Mouse (Mus musculus) ovary, postnatal 10 days (tissue): ENCODE data around the gene Tmem179.

Experiments
- DNase-seq: peaks from one replicate; pipeline ENCODE4 v3.0.0; 2022; ENCODE audit warnings: low spot score

Tmem179 gene

DNA sequence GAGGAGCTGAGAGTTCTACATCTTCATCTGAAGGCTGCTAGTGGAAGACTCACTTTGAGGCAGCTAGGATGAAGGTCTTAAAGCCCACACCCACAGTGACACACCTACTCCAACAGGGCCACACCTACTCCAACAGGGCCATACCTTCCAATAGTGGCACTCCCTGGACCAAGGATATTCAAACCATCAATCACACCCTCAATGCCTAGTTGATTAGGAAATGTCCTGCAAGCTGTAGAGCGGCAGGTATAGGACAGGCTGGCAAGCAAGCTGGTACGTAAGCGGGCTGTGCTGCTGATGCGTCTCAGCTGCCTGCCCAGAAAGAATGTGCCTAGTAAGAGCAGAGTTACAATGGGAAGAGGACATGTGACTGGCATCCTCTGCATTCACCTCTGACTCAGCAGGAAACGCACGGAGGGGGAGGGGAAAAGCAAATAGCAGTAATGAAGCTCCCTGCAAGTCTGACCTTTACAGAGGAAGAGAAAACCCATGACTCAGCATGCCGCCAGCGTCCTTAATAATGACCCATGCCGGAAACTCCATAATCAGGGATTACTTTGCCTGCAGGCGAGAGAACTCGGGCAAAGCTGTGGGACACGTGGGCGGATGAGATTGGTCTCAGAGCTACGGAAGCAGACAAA lies at the start of gene Tmem179:
Tmem179 (minus strand) TSS at position 51 of the 641 bp plus-strand sequence.
- no peak for DNase-seq

DNA sequence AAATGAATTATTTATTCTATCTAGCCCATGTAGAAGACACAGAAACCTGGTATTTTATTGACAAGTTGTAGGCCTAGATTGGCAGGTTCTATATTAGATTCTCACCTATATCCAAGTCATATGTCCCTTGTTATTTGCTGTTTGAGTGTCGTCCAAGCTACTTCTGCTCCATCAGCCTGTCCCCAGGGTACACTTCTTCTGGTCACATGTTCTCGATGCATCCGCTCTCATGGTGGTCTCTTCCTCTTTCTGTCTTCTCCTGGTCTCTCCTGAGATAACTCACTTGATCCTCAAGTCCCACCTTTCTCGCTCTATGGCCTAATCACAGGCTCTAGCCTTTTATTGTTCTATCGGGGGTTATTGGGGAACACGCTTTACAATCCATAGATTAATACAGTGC lies 46.5 kb upstream of the Tmem179 start:
- DNase-seq, result no peak

DNA sequence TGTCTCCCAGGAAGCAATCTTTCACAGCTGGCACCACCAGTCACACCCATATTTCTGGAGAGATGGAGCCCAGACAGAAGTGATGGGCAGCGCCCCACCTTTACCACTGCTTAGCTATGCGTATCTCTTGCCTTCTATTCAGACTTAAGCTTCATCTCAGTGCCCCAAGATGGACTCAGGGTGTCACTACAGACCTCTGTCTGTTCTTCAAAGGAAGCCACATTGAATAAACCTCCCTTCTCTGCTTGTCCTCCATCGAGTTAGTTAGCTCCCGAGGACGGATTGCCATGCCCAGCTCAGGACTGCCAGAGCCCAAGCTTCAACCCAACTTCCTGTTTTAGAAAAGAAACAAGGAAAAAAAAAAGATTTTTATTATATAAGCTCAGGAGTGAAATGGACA lies 45.9 kb upstream of the Tmem179 start:
- DNase-seq, result no peak

GRCm38 (mm10) chr12:112561163-112561562 lies 44.6 kb upstream of the Tmem179 start:
- DNase-seq, result no peak

DNA sequence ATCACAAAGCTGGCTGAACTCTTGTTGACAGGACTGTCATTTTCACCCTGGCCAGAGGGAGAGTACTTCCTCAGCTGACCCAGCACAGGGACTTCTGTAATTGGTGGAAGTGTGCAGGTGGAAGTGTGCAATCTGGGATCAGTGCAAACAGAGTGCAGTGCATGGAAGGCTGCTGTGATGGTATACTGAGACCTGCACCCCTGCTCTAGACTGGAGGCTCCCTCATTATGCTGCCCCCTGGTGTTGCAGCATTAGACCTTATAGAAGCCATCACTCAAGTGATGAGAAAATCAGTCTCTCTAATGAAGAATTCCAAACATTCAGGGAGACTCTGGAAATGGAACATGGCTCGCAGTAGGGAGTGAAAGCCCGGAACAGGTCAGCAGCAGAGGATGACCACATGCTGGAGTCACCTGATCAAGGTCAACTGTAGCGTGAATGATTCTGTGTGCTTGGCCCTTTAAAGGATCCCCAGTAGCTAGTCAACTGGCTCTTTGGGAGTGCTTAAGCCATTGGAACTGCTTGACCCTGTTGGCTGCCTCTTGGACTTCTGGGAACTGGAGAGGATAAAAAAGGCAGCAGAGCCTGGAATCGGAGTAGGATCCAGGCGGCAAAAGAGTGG lies 43.7 kb upstream of the Tmem179 start:
- DNase-seq, result no peak

DNA sequence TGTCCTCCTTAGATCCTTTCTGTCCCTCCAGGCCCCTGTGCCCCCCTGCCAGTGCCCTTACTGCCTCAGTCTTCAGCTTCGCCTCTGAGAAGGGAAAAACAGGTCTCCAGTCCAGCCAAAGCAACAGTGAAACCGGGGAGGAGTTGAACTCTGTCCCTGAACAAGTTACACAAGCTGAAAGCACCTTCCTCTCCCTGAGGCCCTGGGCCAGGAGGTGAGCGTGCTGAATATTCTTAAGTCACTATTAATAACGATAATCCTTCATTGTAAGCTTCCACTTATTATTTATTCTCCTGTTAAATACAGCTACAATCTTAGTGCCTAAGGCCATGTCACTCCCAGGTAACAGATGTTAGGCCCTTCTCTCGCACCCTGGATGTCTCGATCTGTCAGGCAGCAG lies 43.1 kb upstream of the Tmem179 start:
- no peak for DNase-seq

- DNase-seq, result no peak
Measured at GRCm38 (mm10) chr12:112559231-112559630, 42.7 kb upstream of the Tmem179 start.

GRCm38 (mm10) chr12:112557219-112557618 lies 40.7 kb upstream of the Tmem179 start:
- DNase-seq, result no peak

GRCm38 (mm10) chr12:112556531-112557060 lies 40.0 kb upstream of the Tmem179 start:
- no peak for DNase-seq

DNA sequence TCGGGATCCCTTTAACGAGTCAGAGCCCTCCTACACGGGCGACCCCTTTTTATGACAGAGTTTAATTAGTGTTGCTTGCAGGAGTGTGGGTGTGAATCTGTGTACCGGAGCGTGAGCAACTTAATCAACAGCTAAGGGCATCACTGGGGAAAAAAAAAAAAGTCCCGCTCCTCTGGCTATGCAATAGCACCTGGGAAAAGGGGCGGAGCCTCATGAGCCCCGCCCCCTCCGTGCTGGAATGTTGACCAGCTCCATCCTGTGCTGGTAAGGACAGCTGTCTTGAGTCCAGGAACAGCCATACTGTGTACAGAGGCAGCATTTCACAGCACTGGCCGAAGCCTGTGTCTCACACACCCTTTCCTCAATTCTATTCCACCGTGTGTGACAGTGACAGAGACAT lies 38.4 kb upstream of the Tmem179 start:
- DNase-seq, result no peak

DNA sequence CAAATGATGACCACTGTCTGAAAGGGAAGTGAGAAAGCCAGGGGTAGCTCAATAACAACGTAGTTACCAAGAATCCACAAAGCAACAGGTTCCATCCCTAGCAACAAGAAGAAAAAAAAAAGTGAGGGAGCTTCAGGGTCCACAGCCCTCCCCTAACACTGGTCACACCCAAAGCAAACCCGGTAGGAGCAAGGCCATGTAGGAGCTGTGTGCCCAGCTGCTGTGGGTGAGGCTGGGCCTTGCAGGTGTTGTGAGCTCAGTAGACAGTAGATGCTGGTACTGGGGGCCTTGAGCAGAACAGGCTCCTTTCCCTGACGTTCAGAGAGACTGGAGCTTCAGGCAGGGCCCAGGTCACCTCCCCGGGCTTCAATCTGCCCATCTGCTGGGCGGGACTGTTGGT lies 36.0 kb upstream of the Tmem179 start:
- no peak for DNase-seq

DNA sequence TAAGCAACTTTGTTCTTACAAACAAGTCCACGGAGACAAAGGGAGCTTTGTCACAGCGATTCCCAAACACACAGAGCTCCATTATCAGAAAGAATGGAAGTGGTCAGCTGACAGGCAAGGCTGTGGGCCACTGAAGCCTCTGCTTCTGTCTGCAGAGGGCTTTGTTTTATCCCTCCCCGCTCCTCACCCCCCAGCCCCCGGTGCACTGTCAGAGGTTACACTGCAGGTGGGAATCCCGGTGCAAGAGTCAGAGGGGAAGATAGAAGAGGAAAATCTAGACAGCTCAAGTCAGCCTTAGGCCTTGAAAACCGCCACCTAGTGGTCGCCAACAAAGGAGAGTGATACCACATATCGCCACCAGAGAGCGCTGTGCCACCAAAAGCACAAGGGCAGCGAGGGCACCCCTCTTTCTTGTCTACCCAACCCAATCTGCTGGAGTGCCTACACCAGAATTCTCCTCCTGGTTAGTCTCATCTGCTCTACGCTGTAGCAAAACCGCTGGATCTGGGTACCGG lies 35.4 kb upstream of the Tmem179 start:
- peak; percentile 95 for DNase-seq

DNA sequence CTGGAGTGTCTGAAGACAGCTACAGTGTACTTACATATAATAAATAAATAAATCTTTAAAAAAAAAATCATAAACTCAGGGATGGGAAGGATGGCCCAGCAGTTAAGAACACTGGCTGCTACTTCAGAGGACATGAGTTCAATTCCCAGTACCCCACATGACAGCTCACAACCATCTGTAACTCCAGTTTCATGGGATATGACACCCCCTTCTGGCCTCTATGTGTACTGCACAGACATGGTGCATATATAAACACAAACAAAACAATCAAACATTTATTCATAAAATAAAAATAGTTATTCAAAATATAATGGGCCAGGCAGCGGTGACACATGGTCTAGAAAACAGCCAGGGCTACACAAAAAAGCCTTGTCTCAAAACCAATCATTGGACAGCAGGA lies 32.7 kb upstream of the Tmem179 start:
- DNase-seq, result no peak

GRCm38 (mm10) chr12:112546110-112546509 lies 29.6 kb upstream of the Tmem179 start:
- no peak for DNase-seq

- no peak for DNase-seq
Measured at GRCm38 (mm10) chr12:112544946-112545701, 28.6 kb upstream of the Tmem179 start.

DNA sequence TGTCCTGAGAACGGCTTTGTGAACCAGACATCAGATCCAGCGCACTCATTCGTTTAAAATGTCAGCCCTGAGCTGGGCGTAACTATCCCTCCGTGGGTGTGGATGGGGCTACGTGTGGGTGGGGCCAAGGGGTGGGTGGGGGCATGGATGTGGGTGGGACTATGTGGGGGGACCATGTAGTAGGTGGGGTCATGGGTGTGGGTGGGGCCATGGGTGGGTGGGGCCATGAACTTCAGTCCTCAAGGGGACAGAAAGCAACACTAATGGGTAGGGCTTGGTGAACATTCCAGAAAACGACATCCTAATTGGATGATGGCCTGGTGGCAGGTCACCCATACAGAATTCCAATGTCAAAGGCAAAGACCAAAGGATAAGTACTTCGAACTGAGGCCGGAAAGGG lies 27.4 kb upstream of the Tmem179 start:
- DNase-seq, result no peak

GRCm38 (mm10) chr12:112542920-112543300 lies 26.4 kb upstream of the Tmem179 start:
- DNase-seq, result peak; percentile 69

- DNase-seq, result no peak
Measured at GRCm38 (mm10) chr12:112542257-112542919, 25.8 kb upstream of the Tmem179 start.

- DNase-seq, result no peak
Measured at GRCm38 (mm10) chr12:112541483-112542091, 25.0 kb upstream of the Tmem179 start.

DNA sequence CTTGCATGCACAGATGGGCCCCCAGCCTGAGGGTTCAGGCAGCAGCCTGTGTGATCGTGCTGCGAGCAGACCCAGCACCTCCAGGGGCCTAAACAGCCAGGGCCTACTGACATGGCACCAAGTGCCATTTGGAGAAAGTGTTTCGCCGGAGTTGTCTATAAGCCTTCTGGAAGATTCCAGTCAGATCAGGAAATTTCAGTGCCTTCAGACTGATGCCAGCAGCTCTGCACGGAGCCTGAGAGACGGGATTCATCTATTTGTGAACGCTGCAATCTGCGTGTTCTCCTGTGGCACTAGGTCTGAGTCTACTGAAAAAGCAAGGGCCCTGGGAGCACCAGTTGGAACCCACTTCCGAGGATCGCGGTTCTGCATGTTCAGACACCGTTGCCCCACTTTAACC lies 23.8 kb upstream of the Tmem179 start:
- no peak for DNase-seq

DNA sequence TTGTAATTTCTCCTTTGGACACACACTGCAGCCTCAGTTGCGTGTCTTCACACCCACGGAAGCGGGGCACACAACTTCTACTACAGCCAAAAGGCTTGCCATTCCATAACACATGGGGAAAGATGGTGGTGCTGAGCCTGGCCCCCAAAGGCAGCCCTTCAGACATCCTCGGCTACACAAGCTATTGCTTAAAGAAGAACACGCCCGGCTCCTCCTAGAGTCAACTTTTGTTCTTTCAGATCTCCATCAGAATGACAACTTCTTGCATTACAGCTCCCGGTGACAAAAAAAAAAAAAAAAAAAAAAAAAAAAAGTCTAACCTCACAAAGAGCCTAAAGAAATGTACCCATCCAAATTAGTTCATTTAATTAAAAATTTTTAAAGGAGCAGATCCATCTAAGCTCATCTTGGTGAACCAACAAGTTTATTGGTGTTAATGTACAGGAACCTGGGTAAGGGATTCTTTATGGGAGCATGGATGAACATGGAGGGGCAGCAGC lies 23.0 kb upstream of the Tmem179 start:
- DNase-seq, result no peak

GRCm38 (mm10) chr12:112538356-112538755 lies 21.8 kb upstream of the Tmem179 start:
- no peak for DNase-seq
